Mouse (Mus musculus) embryonic facial prominence, embryonic 12.5 days (tissue): Measurements from ENCODE around the gene Nr4a1. TPM values are rescaled to one million over a fixed set of nuclear protein-coding genes. Genes with fewer than 3 reads are reported as not detected.
A peak's percentile ranks its signal among the peaks of the same experiment; 100 is the strongest.

Source experiments
- ATAC-seq: fragments of 200-750 bp; cut with Nextera tagmentation; 2 replicates; pipeline ENCODE4 v1.8.0; 2017; ENCODE audit not compliant: insufficient number of reproducible peaks, insufficient read depth, low FRiP score, low TSS enrichment
- H3K27ac ChIP-seq: fragments of 300-500 bp; sonication (generic); 2 replicates; pipeline ENCODE4 v1.5.1; 2016; ENCODE audit warnings: mild to moderate bottlenecking
- H3K27me3 ChIP-seq: fragments of 300-500 bp; sonication (generic); 2 replicates; pipeline ENCODE4 v1.6.1; 2016; ENCODE audit warnings: mild to moderate bottlenecking, moderate library complexity
- H3K36me3 ChIP-seq: fragments of 300-500 bp; sonication (generic); 2 replicates; pipeline ENCODE4 v1.6.1; 2016; ENCODE audit warnings: mild to moderate bottlenecking
- H3K4me1 ChIP-seq: fragments of 300-500 bp; sonication (generic); 2 replicates; pipeline ENCODE4 v1.6.1; 2016
- H3K4me2 ChIP-seq: fragments of 300-500 bp; sonication (generic); replicated peaks from 2 replicates; pipeline ENCODE4 v1.6.1; 2016; ENCODE audit warnings: mild to moderate bottlenecking, moderate library complexity
- H3K4me3 ChIP-seq: fragments of 300-500 bp; sonication (generic); 2 replicates; pipeline ENCODE4 v1.5.1; 2016; ENCODE audit warnings: mild to moderate bottlenecking
- H3K9ac ChIP-seq: fragments of 300-500 bp; sonication (generic); 2 replicates; pipeline ENCODE4 v1.6.1; 2016; ENCODE audit warnings: mild to moderate bottlenecking, moderate library complexity
- H3K9me3 ChIP-seq: fragments of 300-500 bp; sonication (generic); 2 replicates; pipeline ENCODE4 v1.6.1; 2016; ENCODE audit warnings: mild to moderate bottlenecking, moderate library complexity
- WGBS: fragments of 180-500 bp; shearing (Covaris S2); methylation state at CpG from one replicate; pipeline ENCODE4 v1.1.7; 2016; 5-methylcytosine and 5-hydroxymethylcytosine counted together
- polyA plus RNA-seq: library from polyadenylated mRNA; unstranded; fragments of >200 nt; fragmentation: Nextera tagmentation; extraction: Ambion mirVana; gene quantifications from 2 replicates; pipeline ENCODE4 v1.2.1, GENCODE M21; 2016

Gene Nr4a1
- polyA plus RNA-seq, 1 experiment from 2014 or later = 8.2 TPM

DNA sequence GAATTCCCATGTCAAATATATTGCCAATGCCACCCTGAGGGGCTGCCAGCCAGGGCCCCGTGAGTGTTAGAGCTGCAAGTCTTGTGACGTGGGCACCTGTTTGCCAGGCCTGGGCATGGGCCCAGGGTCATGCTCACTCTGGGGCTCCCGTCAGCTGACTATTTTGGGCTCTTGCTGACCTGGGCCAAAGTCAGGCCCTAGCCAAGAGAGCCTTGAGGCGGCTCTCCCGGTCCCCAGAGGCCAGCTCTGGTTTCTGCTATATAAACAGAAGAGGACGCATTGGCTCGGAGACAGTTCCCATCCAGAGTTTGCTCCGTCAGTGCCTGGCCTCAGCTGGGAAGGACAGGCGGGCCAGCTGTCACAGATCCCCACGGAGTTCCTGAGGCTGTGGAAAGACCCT lies 6.3 kb downstream of the Nr4a1 start:
- peak overlapping the region; percentile 87 for H3K27ac ChIP-seq
- no peak for ATAC-seq
- no peaks in the 10 kb centered on the region for H3K36me3 ChIP-seq
- no peaks in the 10 kb centered on the region for H3K9me3 ChIP-seq
- no peaks in the 10 kb centered on the region for H3K27me3 ChIP-seq
- no peak overlapping the region for H3K4me2 ChIP-seq
- 44% methylated on average over 10 of the region's 10 CpGs for WGBS
- H3K4me3 ChIP-seq = no peak overlapping the region
- peaks cover 23% of the 10 kb centered on the region for H3K4me1 ChIP-seq
- no peak overlapping the region for H3K9ac ChIP-seq

DNA sequence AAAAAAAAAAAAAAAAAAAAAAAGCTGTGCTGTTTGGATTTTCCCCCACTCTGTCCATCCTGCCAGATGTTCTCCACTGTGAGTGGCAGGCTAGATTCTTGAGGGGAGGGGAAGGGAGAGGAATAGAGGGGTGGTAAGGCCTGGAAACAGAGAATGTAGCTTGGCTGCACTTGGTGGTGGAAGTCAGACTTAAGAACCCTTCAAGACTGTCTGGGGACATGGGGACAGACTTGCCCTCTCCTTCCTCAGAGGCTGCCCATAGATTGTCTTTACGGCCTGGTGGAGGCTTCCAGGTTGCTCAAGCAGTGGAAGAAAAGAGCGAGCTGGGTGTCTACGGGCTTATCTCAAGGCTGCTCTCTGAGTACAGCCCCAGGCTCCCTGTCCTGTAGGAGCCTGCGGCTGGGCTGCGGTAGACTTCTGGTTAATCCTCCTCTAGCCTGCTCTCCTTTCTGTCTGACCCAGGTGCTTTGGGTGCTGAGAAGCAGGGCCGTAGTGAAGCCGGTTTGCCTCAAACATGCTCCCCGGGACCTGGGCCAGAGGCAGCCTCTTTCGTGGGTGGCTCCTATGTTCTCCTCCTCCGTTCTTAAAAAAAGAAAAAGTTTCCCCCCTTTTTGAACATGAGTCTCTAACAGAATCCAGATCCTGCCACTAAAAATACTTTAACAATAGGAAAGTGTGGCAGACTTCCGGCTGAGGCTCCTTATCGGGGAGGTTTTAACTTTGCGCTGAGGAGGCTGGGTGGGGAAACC lies 7.0 kb downstream of the Nr4a1 start:
- 48% methylated on average over 13 of the region's 13 CpGs for WGBS
- 0 out of 2 replicates have a peak, but pooled peaks have one; percentile 16 for ATAC-seq
- Histone ChIP-seq H3K36me3 (no peaks in the 10 kb centered on the region), H3K9ac (no peak overlapping the region), H3K4me3 (no peak overlapping the region), H3K27ac (peak overlapping the region; percentile 87), H3K27me3 (no peaks in the 10 kb centered on the region; the same call in 1 of the 2 replicates), H3K4me2 (peak overlapping the region; percentile 9; the same call in 1 of the 2 replicates), H3K9me3 (no peaks in the 10 kb centered on the region), H3K4me1 (peaks cover 28% of the 10 kb centered on the region)

DNA sequence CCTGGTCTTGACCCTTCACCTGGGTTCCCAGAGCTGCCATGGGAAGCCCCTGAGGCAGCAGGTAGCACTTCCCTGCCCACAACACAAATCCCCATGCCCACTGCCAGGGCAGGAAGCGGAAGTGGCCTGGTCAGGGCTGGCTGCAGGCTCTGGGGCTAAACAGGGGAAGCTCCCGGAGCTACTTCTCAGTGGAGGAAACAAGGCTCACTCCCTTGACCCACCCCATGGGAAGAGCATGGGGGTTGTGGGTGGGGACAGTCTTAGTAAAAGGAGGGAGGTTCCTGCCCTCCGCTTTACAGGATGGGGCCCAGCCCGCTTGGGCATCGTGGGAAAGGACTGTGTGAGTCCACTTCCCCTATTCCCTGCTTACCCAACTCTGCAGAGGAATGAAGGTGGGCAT lies 8.4 kb downstream of the Nr4a1 start:
- no peak overlapping the region for H3K9ac ChIP-seq
- peaks cover 2% of the 10 kb centered on the region; the same call in 1 of the 2 replicates for H3K27me3 ChIP-seq
- no peak for ATAC-seq
- H3K9me3 ChIP-seq = no peaks in the 10 kb centered on the region
- H3K4me2 ChIP-seq = no peak overlapping the region
- 67% methylated on average over 5 of the region's 5 CpGs for WGBS
- no peak overlapping the region for H3K4me3 ChIP-seq
- H3K36me3 ChIP-seq = no peaks in the 10 kb centered on the region
- H3K27ac ChIP-seq = peak overlapping the region; percentile 87; the same call in 1 of the 2 replicates
- H3K4me1 ChIP-seq = peaks cover 35% of the 10 kb centered on the region

DNA sequence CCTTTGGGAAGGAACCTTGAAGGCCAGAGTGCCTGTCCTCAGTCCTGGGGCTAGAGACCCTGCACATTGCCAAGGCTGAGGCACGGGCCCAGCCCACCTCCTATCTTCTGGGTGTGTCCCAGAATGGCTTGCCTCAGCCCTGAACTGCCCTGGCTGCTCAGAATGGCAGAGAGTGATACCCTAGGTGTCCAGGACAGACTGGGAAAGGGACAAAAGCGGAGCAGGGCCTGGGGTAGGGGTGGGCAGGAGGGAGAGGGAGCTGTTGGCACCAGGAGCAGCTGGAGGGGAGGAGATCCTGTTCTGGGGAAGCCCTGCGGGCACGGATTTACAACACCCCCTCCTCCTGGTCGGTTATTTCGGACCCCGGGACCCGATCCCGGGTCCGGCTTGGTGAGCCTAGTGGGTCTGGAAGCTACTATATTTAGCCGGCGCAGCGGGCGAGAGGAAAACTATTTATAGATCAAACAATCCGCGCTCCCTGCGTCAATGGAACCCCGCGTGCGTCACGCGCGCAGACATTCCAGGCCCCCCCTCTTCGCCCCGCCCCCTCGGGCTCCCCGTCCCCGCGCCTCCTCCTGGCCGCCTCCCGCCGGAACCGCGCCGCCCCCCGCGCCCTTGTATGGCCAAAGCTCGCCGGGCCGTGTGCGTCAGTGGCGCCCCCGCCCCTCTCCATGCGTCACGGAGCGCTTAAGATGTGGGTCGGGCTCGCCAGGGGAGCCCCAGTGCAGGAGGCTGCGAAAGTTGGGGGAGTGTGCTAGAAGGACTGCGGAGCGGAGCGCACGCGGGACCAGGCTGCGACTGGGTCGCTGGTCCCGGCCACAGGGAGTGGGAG lies 12.3 kb downstream of the Nr4a1 start:
- peak overlapping the region; percentile 78 for H3K4me2 ChIP-seq
- peak; percentile 81 for ATAC-seq
- peak overlapping the region; percentile 45 for H3K4me3 ChIP-seq
- H3K36me3 ChIP-seq = peaks cover 15% of the 10 kb centered on the region; the same call in 1 of the 2 replicates
- no peak overlapping the region for H3K27ac ChIP-seq
- H3K9ac ChIP-seq = peak overlapping the region; percentile 36
- peaks cover 5% of the 10 kb centered on the region; the same call in 1 of the 2 replicates for H3K27me3 ChIP-seq
- H3K9me3 ChIP-seq = no peaks in the 10 kb centered on the region
- under 1% methylated on average over 54 of the region's 57 CpGs for WGBS
- peaks cover 26% of the 10 kb centered on the region for H3K4me1 ChIP-seq

DNA sequence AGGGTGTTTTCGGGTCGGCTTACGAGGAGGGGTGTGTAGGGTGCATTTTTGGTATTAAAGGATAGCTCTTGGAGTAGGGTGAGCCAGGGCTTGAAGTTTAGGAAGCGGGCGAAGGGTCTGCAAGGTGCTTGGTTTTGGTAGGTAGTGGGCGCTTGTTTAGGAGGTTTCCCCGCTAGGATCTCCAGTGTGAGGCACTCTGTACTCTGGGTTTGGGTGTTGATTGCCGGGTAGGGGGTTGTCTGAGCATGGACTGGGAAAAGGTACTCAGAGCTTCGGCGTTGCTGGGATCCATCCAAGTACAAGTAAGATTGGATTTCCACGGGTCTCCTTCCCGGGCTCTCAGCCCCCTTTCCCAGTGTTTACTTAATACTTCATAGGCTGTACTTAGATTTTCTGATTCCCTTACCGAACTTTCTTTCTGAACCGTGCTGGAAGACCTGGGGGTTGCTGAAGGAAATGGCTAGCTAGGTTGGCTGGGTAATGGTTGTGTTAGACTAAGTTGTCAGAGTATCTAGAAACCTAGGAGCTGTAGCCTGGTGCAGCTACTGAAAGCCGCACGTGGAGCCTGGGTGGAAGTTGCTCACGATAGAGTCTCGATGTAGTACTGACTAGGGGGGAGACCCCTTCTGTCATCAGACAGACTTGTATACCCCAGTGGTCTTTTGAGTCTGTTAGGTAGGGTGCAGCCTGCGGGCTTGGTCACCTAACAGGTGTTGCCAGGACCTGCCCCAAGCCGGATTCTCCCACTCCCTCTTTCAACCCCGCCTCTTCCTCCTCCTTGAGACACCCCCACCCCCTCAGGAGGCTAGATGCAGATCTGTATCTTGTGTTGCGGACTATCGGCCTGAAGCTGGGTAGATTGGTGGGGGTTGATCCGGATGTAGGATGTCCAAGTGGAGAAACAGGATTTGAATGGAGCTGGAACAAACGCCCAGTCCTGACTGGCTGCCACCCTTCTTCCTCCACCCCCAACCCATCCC lies 13.3 kb downstream of the Nr4a1 start:
- peak overlapping the region; percentile 45 for H3K4me3 ChIP-seq
- peaks cover 5% of the 10 kb centered on the region; the same call in 1 of the 2 replicates for H3K27me3 ChIP-seq
- H3K9me3 ChIP-seq = no peaks in the 10 kb centered on the region
- 0 out of 2 replicates have a peak, but pooled peaks have one; percentile 1 for ATAC-seq
- H3K4me1 ChIP-seq = peaks cover 19% of the 10 kb centered on the region
- 2% methylated on average over 25 of the region's 25 CpGs for WGBS
- H3K27ac ChIP-seq = no peak overlapping the region
- H3K4me2 ChIP-seq = peak overlapping the region; percentile 78
- H3K36me3 ChIP-seq = peaks cover 17% of the 10 kb centered on the region; the same call in 1 of the 2 replicates
- H3K9ac ChIP-seq = peak overlapping the region; percentile 36

DNA sequence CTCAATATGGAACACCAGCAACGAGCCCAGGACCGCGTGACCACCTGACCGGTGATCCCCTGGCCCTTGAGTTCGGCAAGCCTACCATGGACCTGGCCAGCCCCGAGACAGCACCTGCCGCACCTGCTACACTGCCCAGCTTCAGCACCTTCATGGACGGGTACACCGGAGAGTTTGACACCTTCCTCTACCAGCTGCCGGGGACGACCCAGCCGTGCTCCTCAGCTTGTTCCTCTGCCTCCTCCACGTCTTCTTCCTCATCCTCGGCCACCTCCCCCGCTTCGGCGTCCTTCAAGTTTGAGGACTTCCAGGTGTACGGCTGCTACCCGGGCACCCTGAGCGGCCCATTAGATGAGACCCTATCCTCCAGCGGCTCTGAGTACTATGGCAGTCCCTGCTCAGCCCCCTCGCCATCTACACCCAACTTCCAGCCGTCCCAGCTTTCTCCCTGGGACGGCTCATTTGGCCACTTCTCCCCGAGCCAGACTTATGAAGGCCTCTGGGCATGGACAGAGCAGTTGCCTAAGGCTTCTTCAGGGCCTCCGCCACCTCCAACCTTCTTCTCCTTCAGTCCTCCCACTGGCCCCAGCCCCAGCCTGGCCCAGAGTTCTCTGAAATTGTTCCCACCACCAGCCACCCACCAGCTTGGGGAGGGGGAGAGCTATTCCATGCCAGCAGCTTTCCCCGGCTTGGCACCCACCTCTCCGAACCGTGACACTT lies 16.2 kb downstream of the Nr4a1 start:
- 91% methylated on average over 29 of the region's 29 CpGs for WGBS
- peaks cover 16% of the 10 kb centered on the region for H3K4me1 ChIP-seq

DNA sequence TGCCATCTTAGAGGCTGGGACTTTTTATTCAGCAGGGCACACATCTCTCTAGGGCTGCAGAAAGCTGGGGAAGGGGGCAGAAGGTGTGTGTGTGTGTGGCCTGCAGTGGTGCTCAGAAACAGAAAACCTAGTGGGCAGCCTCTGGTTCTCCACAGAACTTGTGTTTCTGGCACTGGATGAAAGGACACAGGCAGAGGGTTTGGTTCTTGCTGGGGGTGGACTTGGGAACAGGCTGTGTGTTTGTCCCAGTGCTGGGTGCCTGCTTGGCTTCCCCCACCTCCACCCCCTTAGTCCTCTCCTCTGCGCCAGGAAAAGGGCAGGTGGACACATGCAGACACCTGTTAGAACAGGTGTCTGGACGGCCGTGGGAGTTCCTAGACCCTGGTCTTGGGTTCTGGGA lies 17.0 kb downstream of the Nr4a1 start:
- H3K4me3 ChIP-seq = no peak overlapping the region
- H3K9me3 ChIP-seq = no peaks in the 10 kb centered on the region
- H3K4me1 ChIP-seq = peaks cover 10% of the 10 kb centered on the region
- peaks cover 35% of the 10 kb centered on the region for H3K36me3 ChIP-seq
- no peak overlapping the region for H3K4me2 ChIP-seq
- ATAC-seq = no peak
- H3K27ac ChIP-seq = no peak overlapping the region
- H3K27me3 ChIP-seq = peaks cover 5% of the 10 kb centered on the region; the same call in 1 of the 2 replicates
- 62% methylated on average over 3 of the region's 3 CpGs for WGBS
- no peak overlapping the region for H3K9ac ChIP-seq

More for the DNA sequence above, 16.2 kb downstream of the Nr4a1 start:
- ATAC-seq = no peak
- Histone ChIP-seq H3K4me3 (no peak overlapping the region), H3K4me2 (no peak overlapping the region), H3K27me3 (peaks cover 5% of the 10 kb centered on the region; the same call in 1 of the 2 replicates), H3K9me3 (no peaks in the 10 kb centered on the region), H3K27ac (no peak overlapping the region), H3K36me3 (peaks cover 35% of the 10 kb centered on the region), H3K9ac (no peak overlapping the region)

DNA sequence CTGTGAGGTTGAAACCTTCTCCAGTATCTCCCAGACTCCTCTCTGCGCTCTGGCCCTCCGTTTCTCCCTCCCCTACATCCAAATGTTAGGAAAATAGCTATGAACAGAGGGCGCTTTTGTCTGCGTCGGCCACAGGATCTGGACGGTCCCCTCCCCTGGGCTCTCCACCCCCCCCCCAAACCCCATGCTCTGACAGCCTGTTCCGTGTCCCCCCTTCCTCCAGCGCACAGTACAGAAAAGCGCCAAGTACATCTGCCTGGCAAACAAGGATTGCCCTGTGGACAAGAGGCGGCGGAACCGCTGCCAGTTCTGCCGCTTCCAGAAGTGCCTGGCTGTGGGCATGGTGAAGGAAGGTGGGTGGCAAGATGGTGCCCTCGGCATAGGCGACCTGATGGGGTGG lies 17.4 kb downstream of the Nr4a1 start:
- no peak overlapping the region for H3K4me2 ChIP-seq
- no peaks in the 10 kb centered on the region for H3K9me3 ChIP-seq
- H3K9ac ChIP-seq = no peak overlapping the region
- H3K36me3 ChIP-seq = peaks cover 35% of the 10 kb centered on the region
- peaks cover 8% of the 10 kb centered on the region for H3K4me1 ChIP-seq
- no peak for ATAC-seq
- no peak overlapping the region for H3K4me3 ChIP-seq
- peaks cover 5% of the 10 kb centered on the region; the same call in 1 of the 2 replicates for H3K27me3 ChIP-seq
- WGBS = 73% methylated on average over 15 of the region's 15 CpGs
- no peak overlapping the region for H3K27ac ChIP-seq

DNA sequence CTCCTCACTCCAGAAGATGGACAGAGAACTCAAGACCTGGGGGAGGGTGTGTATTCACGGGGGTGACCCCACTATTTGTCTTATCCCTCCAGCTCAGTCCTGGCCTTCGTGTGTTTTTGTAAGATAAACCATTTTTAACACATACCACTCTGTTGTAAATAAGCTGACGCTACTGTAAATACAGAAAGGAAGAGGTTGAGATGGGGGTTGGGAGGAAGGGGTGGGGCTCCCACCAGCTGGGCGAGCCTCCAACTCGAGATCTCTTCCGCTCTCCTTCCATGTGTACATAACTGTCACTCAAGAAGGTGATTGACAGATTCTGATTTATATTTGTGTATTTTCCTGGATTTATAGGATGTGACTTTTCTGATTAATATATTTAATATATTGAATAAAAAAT lies 20.3 kb downstream of the Nr4a1 start:
- Histone ChIP-seq H3K27ac (no peak overlapping the region), H3K4me1 (0 out of 2 replicates have a peak, but pooled peaks cover 4% of the 10 kb centered on the region), H3K27me3 (no peaks in the 10 kb centered on the region), H3K4me3 (no peak overlapping the region), H3K4me2 (no peak overlapping the region), H3K9ac (no peak overlapping the region), H3K9me3 (no peaks in the 10 kb centered on the region), H3K36me3 (peaks cover 35% of the 10 kb centered on the region)
- WGBS = 69% methylated on average over 6 of the region's 6 CpGs
- no peak for ATAC-seq

DNA sequence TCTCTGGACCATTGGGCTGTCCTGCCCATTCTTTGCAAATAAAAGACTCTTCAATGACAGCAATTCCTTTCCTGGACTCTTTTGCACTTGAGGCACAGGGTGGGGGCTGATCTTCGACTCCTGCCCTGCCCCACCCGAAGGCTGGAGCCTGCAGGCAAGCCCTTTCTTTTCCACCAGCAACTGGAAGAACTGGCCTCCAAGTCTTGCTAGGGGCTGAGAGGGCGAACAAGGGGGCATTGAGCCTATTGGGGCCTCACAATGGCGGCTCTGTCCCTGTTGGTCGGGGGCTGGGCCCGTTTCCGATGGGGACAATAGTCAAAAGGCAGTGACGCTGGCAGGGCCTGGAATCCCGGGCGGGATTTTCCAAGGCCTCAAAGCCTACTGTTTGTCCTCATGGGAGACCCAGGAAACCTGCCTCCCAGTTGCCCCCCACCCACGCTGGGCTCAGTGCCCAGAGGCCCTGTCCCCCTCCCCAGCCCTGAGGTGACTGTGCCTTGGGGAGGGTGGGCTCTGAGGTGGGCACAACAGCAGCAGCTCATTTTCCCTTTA lies 23.4 kb downstream of the Nr4a1 start:
- H3K4me3 ChIP-seq = no peak overlapping the region
- no peaks in the 10 kb centered on the region for H3K9me3 ChIP-seq
- 0 out of 2 replicates have a peak overlapping the region, but pooled peaks have one; percentile 23 for H3K27ac ChIP-seq
- peaks cover 17% of the 10 kb centered on the region for H3K36me3 ChIP-seq
- H3K4me2 ChIP-seq = no peak overlapping the region
- H3K27me3 ChIP-seq = no peaks in the 10 kb centered on the region
- 26% methylated on average over 11 of the region's 11 CpGs for WGBS
- no peak for ATAC-seq
- H3K4me1 ChIP-seq = 0 out of 2 replicates have a peak, but pooled peaks cover 4% of the 10 kb centered on the region
- H3K9ac ChIP-seq = no peak overlapping the region
